Mouse (Mus musculus) hindbrain, embryonic 14.5 days (tissue): ENCODE measurements around the gene Ofcc1. TPM values are rescaled to one million over a fixed set of nuclear protein-coding genes. Genes with fewer than 3 reads are reported as not detected.

Source experiments
- ATAC-seq: fragments of 200-750 bp; cut with Nextera tagmentation; 2 replicates; pipeline ENCODE4 v1.8.0; 2017; ENCODE audit warnings: moderate number of reproducible peaks, mild to moderate bottlenecking, moderate TSS enrichment, moderate library complexity; ENCODE audit not compliant: low FRiP score
- DNase-seq: peaks from one replicate; pipeline ENCODE4 v3.0.0-alpha.2; 2015; ENCODE audit warnings: low spot score
- H3K27ac ChIP-seq: fragments of 300-500 bp; sonication (generic); 2 replicates; pipeline ENCODE4 v1.5.1; 2014; ENCODE audit warnings: mild to moderate bottlenecking, moderate library complexity
- H3K27me3 ChIP-seq: fragments of 300-500 bp; sonication (generic); 2 replicates; pipeline ENCODE4 v1.6.1; 2014; ENCODE audit warnings: mild to moderate bottlenecking, low read length, mixed read lengths; ENCODE audit not compliant: control insufficient read depth, insufficient read depth
- H3K36me3 ChIP-seq: fragments of 300-500 bp; sonication (generic); replicated peaks from 2 replicates; pipeline ENCODE4 v1.6.1; 2014; ENCODE audit not compliant: control insufficient read depth, insufficient read depth
- H3K4me1 ChIP-seq: fragments of 300-500 bp; sonication (generic); replicated peaks from 2 replicates; pipeline ENCODE4 v1.6.1; 2014; ENCODE audit warnings: antibody characterized with exemption, low read length, mixed read lengths; ENCODE audit not compliant: control insufficient read depth, insufficient read depth
- H3K4me2 ChIP-seq: fragments of 300-500 bp; sonication (generic); replicated peaks from 2 replicates; pipeline ENCODE4 v1.6.1; 2014; ENCODE audit warnings: mild to moderate bottlenecking, moderate library complexity
- H3K4me3 ChIP-seq: fragments of 300-500 bp; sonication (generic); replicated peaks from 2 replicates; pipeline ENCODE4 v1.5.1; 2014; ENCODE audit warnings: mild to moderate bottlenecking, low read length
- H3K9ac ChIP-seq: fragments of 300-500 bp; sonication (generic); 2 replicates; pipeline ENCODE4 v1.6.1; 2014
- H3K9me3 ChIP-seq: fragments of 300-500 bp; sonication (generic); 2 replicates; pipeline ENCODE4 v1.6.1; 2016; ENCODE audit warnings: low read length; ENCODE audit not compliant: control insufficient read depth
- WGBS: fragments of 180-500 bp; shearing (Covaris S2); extraction: QIAGEN DNeasy Blood & Tissue Kit; methylation state at CpG from one replicate; pipeline ENCODE4 v1.1.7; 2014; 5-methylcytosine and 5-hydroxymethylcytosine counted together
- polyA plus RNA-seq: library from polyadenylated mRNA; unstranded; fragments of >200 nt; fragmentation: Nextera tagmentation; extraction: Ambion mirVana; gene quantifications from 2 replicates; pipeline ENCODE4 v1.2.1, GENCODE M21; 2014

Ofcc1 gene
- polyA plus RNA-seq, 1 experiment from 2014 or later = not detected

GRCm38 (mm10) chr13:39968349-39969016, 392.8 kb downstream of the Ofcc1 start:
- peaks cover 7% of the 10 kb centered on the region; the same call in 1 of the 2 replicates for H3K9me3 ChIP-seq
- DNase-seq = no peak
- H3K4me3 ChIP-seq = no peak overlapping the region
- no peak overlapping the region for H3K9ac ChIP-seq
- no peaks in the 10 kb centered on the region for H3K4me1 ChIP-seq
- 86% methylated on average over 8 of the region's 8 CpGs for WGBS
- ATAC-seq = no peak
- H3K4me2 ChIP-seq = no peak overlapping the region
- H3K36me3 ChIP-seq = no peaks in the 10 kb centered on the region
- H3K27ac ChIP-seq = no peak overlapping the region
- no peaks in the 10 kb centered on the region for H3K27me3 ChIP-seq

GRCm38 (mm10) chr13:39957226-39957625, 404.0 kb downstream of the Ofcc1 start:
- no peak overlapping the region for H3K9ac ChIP-seq
- no peaks in the 10 kb centered on the region for H3K9me3 ChIP-seq
- ATAC-seq (no peak), DNase-seq (no peak)
- no peak overlapping the region for H3K27ac ChIP-seq
- no peak overlapping the region for H3K4me3 ChIP-seq
- no peaks in the 10 kb centered on the region for H3K36me3 ChIP-seq
- H3K27me3 ChIP-seq = no peaks in the 10 kb centered on the region
- no peaks in the 10 kb centered on the region for H3K4me1 ChIP-seq
- no peak overlapping the region for H3K4me2 ChIP-seq
- WGBS = 59% methylated on average over 3 of the region's 3 CpGs

GRCm38 (mm10) chr13:39956017-39956416, 405.2 kb downstream of the Ofcc1 start:
- Histone ChIP-seq H3K27me3 (no peaks in the 10 kb centered on the region), H3K4me2 (no peak overlapping the region), H3K9me3 (no peaks in the 10 kb centered on the region), H3K27ac (no peak overlapping the region), H3K36me3 (no peaks in the 10 kb centered on the region), H3K4me1 (no peaks in the 10 kb centered on the region), H3K9ac (no peak overlapping the region), H3K4me3 (no peak overlapping the region)
- 66% methylated on average over 5 of the region's 5 CpGs for WGBS
- ATAC-seq (no peak), DNase-seq (no peak)
